Mouse (Mus musculus) cortical plate, adult 2 months (tissue): ENCODE measurements around the gene A2ml1.

ENCODE experiments used
- CTCF ChIP-seq: fragments of 200-500 bp; IDR thresholded peaks from 2 replicates; pipeline ENCODE4 v1.5.1; 2011; ENCODE audit warnings: mild to moderate bottlenecking, control low read depth, low read length; ENCODE audit not compliant: insufficient read depth; ENCODE audit errors: extremely low read depth
- POLR2A ChIP-seq: fragments of 200-500 bp; IDR thresholded peaks from 2 replicates; pipeline ENCODE4 v1.6.1; 2011; ENCODE audit warnings: mild to moderate bottlenecking, low read length, control low read depth; ENCODE audit not compliant: insufficient read depth; ENCODE audit errors: extremely low read depth

DNA sequence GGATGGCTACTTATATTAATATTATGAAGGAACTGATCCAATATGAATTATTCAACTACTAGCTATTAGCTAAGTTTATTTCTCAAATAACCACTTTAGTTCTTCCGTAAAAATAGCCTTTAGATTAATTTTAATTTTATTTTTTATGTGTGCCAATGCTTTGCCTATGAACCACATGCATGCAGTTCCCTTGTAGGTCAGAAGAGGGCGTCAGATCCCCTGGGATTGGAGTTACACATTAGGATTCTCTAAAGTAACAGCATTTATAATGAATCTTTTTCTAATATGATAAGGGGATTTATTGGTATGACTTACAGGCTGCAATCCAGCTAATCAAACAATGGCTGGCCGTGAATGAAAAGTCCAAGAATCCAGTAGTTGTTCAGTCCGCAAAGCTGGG, 18.1 kb upstream of the A2ml1 start:
- TF ChIP-seq CTCF (0 out of 2 replicates have a peak, but pooled peaks have one; percentile 21), POLR2A (no peak)
